Mouse (Mus musculus) thymus, adult 2 months (tissue): ENCODE results near the gene Iltifb.

ENCODE experiments used
- CTCF ChIP-seq: fragments of 200-500 bp; IDR thresholded peaks from 2 replicates; pipeline ENCODE4 v1.5.1; 2012; ENCODE audit warnings: mild to moderate bottlenecking, control low read depth, low read length, moderate library complexity, borderline replicate concordance; ENCODE audit not compliant: control insufficient read depth, poor library complexity, insufficient read depth; ENCODE audit errors: extremely low read depth
- POLR2A ChIP-seq: fragments of 200-500 bp; IDR thresholded peaks from 2 replicates; pipeline ENCODE4 v1.6.1; 2012; ENCODE audit warnings: mild to moderate bottlenecking, low read length, control low read depth, moderate library complexity; ENCODE audit not compliant: control insufficient read depth, poor library complexity, insufficient read depth; ENCODE audit errors: extremely low read depth

DNA sequence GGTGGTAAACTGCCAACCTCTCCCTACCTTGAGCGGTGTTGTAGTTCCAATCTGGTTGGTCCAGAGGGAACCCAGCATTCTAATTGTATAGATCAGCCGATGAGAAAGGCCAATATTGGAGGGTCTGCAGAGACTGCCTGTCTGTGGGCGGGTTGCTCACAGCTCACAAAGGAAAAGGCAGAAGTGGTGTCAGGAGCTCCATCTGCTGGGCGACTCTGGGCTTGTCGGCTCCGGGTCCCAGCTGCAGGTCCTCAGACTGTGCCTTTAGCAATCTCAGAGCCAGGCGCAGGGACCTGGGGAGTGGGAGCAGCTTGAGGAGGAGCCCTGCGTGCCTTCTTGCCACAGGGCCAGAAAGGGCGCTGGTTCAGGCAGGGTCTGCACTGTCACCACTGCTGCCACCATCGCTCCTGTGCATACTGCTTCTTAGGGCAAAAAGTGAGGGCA, 44.0 kb downstream of the Iltifb start:
- no peak for TF ChIP-seq POLR2A
- peak; percentile 42; the same call in 1 of the 2 replicates for TF ChIP-seq CTCF
